Mouse (Mus musculus): ENCODE results near the gene Abi3.

Gene Abi3

DNA sequence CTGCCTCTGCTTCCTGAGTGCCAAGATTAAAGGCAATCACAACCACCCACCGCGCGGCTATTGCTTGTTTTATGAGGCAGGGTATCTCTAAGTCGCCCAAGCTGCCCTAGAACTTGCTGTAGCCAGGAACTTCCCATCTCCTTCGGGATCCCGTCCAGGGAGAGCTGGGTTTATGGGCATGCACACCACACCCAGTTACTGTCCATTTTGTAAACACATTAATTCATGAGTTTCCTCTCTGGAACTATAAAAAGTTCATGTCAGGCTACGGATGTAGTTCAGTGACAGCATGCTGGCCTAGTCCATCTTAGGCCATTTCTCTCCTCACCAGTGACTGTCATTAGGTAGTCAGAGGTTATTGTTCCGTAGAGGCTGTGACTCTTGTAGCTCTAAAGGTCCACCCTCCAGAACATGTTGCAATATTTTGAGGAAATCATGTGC lies 52.8 kb downstream of the Abi3 start:
- 79% methylated on average over 8 of the region's 8 CpGs for WGBS

DNA sequence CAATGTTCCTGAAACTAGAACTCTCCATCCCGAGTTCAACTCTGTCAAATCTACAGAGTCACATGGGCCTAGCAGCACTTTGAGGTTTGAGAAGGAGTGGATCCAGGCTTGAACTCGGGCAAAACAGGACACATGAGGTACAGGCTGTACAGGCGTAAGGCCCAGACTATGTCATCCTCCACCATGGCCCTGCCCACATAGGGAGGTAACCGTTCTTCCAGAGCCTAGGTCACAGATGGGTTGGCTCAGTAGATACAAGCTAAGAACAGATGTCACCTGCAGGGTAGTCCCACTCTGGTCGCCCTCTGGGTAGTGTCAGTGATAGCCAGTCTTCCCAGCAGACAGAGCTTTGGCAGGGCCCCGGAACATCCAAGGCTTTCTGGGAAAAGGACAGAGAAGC lies 55.8 kb downstream of the Abi3 start:
- WGBS: 92% methylated on average over 6 of the region's 6 CpGs

DNA sequence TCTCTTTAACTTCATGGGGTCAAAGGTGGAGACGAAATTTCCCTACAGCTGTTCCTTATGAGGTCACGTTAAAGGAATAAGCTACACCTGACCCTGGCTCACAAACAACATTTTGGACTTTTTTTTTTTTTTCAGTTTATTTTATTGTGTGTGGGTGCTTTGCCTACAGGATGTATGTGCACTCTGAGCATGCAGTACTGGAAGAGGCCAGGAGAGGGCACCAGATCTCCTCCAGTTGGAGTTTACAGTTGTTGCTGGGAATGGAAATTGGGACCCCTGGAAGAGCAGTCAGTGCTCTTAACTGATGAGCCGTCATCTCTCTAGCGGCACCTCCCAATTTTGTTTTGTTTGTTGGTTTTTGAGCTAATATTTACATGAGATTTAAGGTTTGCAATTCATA lies 56.6 kb downstream of the Abi3 start:
- WGBS: 94% methylated on average over 4 of the region's 4 CpGs

DNA sequence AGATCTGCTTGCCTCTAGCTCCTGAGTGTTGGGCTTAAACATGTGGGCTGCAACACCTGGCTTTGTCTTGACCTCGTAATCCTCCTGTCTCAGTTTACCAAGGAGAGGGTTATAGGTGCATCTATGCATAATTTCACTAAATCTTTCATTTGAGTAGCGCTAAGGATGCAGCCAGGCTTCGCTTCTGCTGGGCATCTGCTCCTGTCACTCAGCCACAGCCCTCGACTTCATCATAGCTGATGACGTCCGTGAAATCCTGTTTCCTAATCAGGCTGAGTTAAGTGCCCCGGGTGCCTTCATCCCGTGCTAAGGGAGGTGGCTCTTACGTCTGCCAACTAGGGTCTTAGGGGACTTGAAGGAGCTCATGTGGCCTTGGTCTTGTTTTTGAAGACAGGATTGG lies 58.3 kb downstream of the Abi3 start:
- 91% methylated on average over 9 of the region's 9 CpGs for WGBS

- 88% methylated on average over 4 of the region's 4 CpGs for WGBS
Observed at GRCm38 (mm10) chr11:95783457-95783856, 58.8 kb downstream of the Abi3 start.

DNA sequence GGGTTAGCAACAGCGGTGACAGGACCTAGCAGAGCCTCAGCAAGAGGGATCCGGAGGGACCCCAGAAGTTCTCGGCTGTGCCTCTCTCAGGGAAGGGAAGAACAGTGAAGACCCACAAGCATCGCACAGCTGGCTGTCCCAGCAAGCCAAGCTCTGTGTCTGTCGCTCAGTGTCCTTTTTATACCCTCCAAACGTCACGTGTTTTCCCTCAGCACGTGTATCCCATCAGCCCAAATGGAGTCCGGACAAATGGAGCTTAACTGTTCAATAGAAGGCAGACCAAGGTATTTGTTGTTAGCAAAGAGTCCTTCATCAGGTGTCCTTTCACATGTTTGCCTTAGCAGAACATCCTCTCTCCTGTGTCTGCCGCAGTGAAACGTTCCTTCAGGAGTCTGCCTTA lies 60.7 kb downstream of the Abi3 start:
- WGBS: 81% methylated on average over 11 of the region's 11 CpGs

GRCm38 (mm10) chr11:95780480-95780879 lies 61.8 kb downstream of the Abi3 start:
- WGBS: 95% methylated on average over 8 of the region's 8 CpGs

Data from cerebral cortex, adult 2 months (tissue).